Mouse (Mus musculus): ENCODE measurements around the gene Krt35. TPM values are rescaled to one million over a fixed set of nuclear protein-coding genes. Genes with fewer than 3 reads are reported as not detected.

Gene Krt35
- total and polyA plus RNA-seq, 2 experiments = not detected

GRCm38 (mm10) chr11:100136559-100136958 lies 40.5 kb upstream of the Krt35 start:
- H3K27ac ChIP-seq (replicated peaks; ENCODE audit: insufficient read depth, low read depth, low read length) = no peak overlapping the region
- TF ChIP-seq CTCF (IDR thresholded peaks at IDR 0.05; ENCODE audit: low read depth, low read length) (no peak), POLR2A (IDR thresholded peaks at IDR 0.05; ENCODE audit: extremely low read depth, insufficient read depth, low read length) (no peak)
- no peak for DNase-seq (ENCODE audit: extremely low read depth, low read depth, low spot score)
- H3K36me3 ChIP-seq (ENCODE audit: control insufficient read depth, insufficient read depth, low read length) = no peaks in the 10 kb centered on the region
- 20% methylated on average over 5 of the region's 5 CpGs for WGBS
- H3K4me1 ChIP-seq (ENCODE audit: control insufficient read depth, insufficient read depth, low read length) = no peaks in the 10 kb centered on the region
- no peaks in the 10 kb centered on the region for H3K79me2 ChIP-seq (ENCODE audit: control insufficient read depth, insufficient read depth, low read length)
- H3K27me3 ChIP-seq (ENCODE audit: control insufficient read depth, insufficient read depth, low read length) = no peaks in the 10 kb centered on the region; the same call in 1 of the 2 replicates
- H3K9ac ChIP-seq (ENCODE audit: low read depth, low read length) = no peak overlapping the region
- H3K4me3 ChIP-seq (ENCODE audit: insufficient read depth, low read depth, low read length) = no peak overlapping the region

- no peak for DNase-seq (ENCODE audit: extremely low read depth, low read depth, low spot score)
- 61% methylated on average over 7 of the region's 7 CpGs for WGBS
- Histone ChIP-seq H3K4me3 (ENCODE audit: insufficient read depth, low read depth, low read length) (no peak within 1 kb of the TSS), H3K79me2 (ENCODE audit: control insufficient read depth, insufficient read depth, low read length) (no peaks in the 10 kb centered on the region), H3K9ac (ENCODE audit: low read depth, low read length) (no peak within 1 kb of the TSS), H3K27me3 (ENCODE audit: control insufficient read depth, insufficient read depth, low read length) (no peaks in the 10 kb centered on the region), H3K27ac (replicated peaks; ENCODE audit: insufficient read depth, low read depth, low read length) (no peak within 1 kb of the TSS), H3K36me3 (ENCODE audit: control insufficient read depth, insufficient read depth, low read length) (no peaks in the 10 kb centered on the region), H3K4me1 (ENCODE audit: control insufficient read depth, insufficient read depth, low read length) (no peaks in the 10 kb centered on the region)
- no peak for TF ChIP-seq CTCF (IDR thresholded peaks at IDR 0.05; ENCODE audit: low read depth, low read length)
- no peak for TF ChIP-seq POLR2A (IDR thresholded peaks at IDR 0.05; ENCODE audit: extremely low read depth, insufficient read depth, low read length)
Observed at GRCm38 (mm10) chr11:100135731-100136130, 39.7 kb upstream of the Krt35 start, which contains the start of gene Krt15. Gene Krt15, minus strand, starts transcription at chr11:100135928.

GRCm38 (mm10) chr11:100124901-100125300 lies 28.9 kb upstream of the Krt35 start:
- no peak for TF ChIP-seq POLR2A (IDR thresholded peaks at IDR 0.05; ENCODE audit: extremely low read depth, insufficient read depth, low read length)
- TF ChIP-seq CTCF (IDR thresholded peaks at IDR 0.05; ENCODE audit: low read depth, low read length) = no peak

GRCm38 (mm10) chr11:100121466-100121865 lies 25.4 kb upstream of the Krt35 start, which contains the start of gene Krt13:
Gene Krt13, minus strand, starts transcription at chr11:100121566.
- WGBS = 74% methylated on average over 3 of the region's 3 CpGs
- no peak within 1 kb of the TSS for H3K9ac ChIP-seq (ENCODE audit: low read depth, low read length)
- H3K4me3 ChIP-seq (ENCODE audit: insufficient read depth, low read depth, low read length) = no peak within 1 kb of the TSS
- H3K4me1 ChIP-seq (ENCODE audit: control insufficient read depth, insufficient read depth, low read length) = no peaks in the 10 kb centered on the region
- H3K36me3 ChIP-seq (ENCODE audit: control insufficient read depth, insufficient read depth, low read length) = no peaks in the 10 kb centered on the region
- H3K79me2 ChIP-seq (ENCODE audit: control insufficient read depth, insufficient read depth, low read length) = no peaks in the 10 kb centered on the region
- DNase-seq (ENCODE audit: extremely low read depth, low read depth, low spot score) = no peak
- TF ChIP-seq CTCF (IDR thresholded peaks at IDR 0.05; ENCODE audit: low read depth, low read length) (no peak), POLR2A (IDR thresholded peaks at IDR 0.05; ENCODE audit: extremely low read depth, insufficient read depth, low read length) (no peak)
- no peak within 1 kb of the TSS for H3K27ac ChIP-seq (replicated peaks; ENCODE audit: insufficient read depth, low read depth, low read length)
- H3K27me3 ChIP-seq (ENCODE audit: control insufficient read depth, insufficient read depth, low read length) = no peaks in the 10 kb centered on the region

More at GRCm38 (mm10) chr11:100124901-100125300, 28.9 kb upstream of the Krt35 start:
- H3K4me3 ChIP-seq (ENCODE audit: insufficient read depth, low read depth, low read length) = no peak overlapping the region
- DNase-seq (ENCODE audit: extremely low read depth, low read depth, low spot score) = no peak
- no peaks in the 10 kb centered on the region for H3K4me1 ChIP-seq (ENCODE audit: control insufficient read depth, insufficient read depth, low read length)
- 80% methylated on average over 7 of the region's 7 CpGs for WGBS
- no peaks in the 10 kb centered on the region for H3K79me2 ChIP-seq (ENCODE audit: control insufficient read depth, insufficient read depth, low read length)
- no peak overlapping the region for H3K27ac ChIP-seq (replicated peaks; ENCODE audit: insufficient read depth, low read depth, low read length)
- no peaks in the 10 kb centered on the region for H3K36me3 ChIP-seq (ENCODE audit: control insufficient read depth, insufficient read depth, low read length)
- no peaks in the 10 kb centered on the region for H3K27me3 ChIP-seq (ENCODE audit: control insufficient read depth, insufficient read depth, low read length)
- H3K9ac ChIP-seq (ENCODE audit: low read depth, low read length) = no peak overlapping the region

- H3K4me3 ChIP-seq (ENCODE audit: insufficient read depth, low read depth, low read length) = no peak overlapping the region
- TF ChIP-seq CTCF (IDR thresholded peaks at IDR 0.05; ENCODE audit: low read depth, low read length) (no peak), POLR2A (IDR thresholded peaks at IDR 0.05; ENCODE audit: extremely low read depth, insufficient read depth, low read length) (no peak)
- no peaks in the 10 kb centered on the region for H3K79me2 ChIP-seq (ENCODE audit: control insufficient read depth, insufficient read depth, low read length)
- no peaks in the 10 kb centered on the region for H3K36me3 ChIP-seq (ENCODE audit: control insufficient read depth, insufficient read depth, low read length)
- 80% methylated on average over 5 of the region's 5 CpGs for WGBS
- no peak for DNase-seq (ENCODE audit: extremely low read depth, low read depth, low spot score)
- H3K9ac ChIP-seq (ENCODE audit: low read depth, low read length) = no peak overlapping the region
- H3K4me1 ChIP-seq (ENCODE audit: control insufficient read depth, insufficient read depth, low read length) = no peaks in the 10 kb centered on the region
- no peak overlapping the region for H3K27ac ChIP-seq (replicated peaks; ENCODE audit: insufficient read depth, low read depth, low read length)
- no peaks in the 10 kb centered on the region for H3K27me3 ChIP-seq (ENCODE audit: control insufficient read depth, insufficient read depth, low read length)
Observed at GRCm38 (mm10) chr11:100120331-100120730, 24.3 kb upstream of the Krt35 start.

GRCm38 (mm10) chr11:100113742-100114029 lies 17.6 kb upstream of the Krt35 start:
- Histone ChIP-seq H3K27me3 (ENCODE audit: control insufficient read depth, insufficient read depth, low read length) (no peaks in the 10 kb centered on the region), H3K9ac (ENCODE audit: low read depth, low read length) (no peak overlapping the region), H3K79me2 (ENCODE audit: control insufficient read depth, insufficient read depth, low read length) (no peaks in the 10 kb centered on the region), H3K36me3 (ENCODE audit: control insufficient read depth, insufficient read depth, low read length) (no peaks in the 10 kb centered on the region), H3K4me1 (ENCODE audit: control insufficient read depth, insufficient read depth, low read length) (no peaks in the 10 kb centered on the region), H3K27ac (replicated peaks; ENCODE audit: insufficient read depth, low read depth, low read length) (no peak overlapping the region), H3K4me3 (ENCODE audit: insufficient read depth, low read depth, low read length) (no peak overlapping the region)
- 54% methylated on average over 2 of the region's 2 CpGs for WGBS
- no peak for DNase-seq (ENCODE audit: extremely low read depth, low read depth, low spot score)
- TF ChIP-seq POLR2A (IDR thresholded peaks at IDR 0.05; ENCODE audit: extremely low read depth, insufficient read depth, low read length) (no peak), CTCF (IDR thresholded peaks at IDR 0.05; ENCODE audit: low read depth, low read length) (no peak)
